In the genomic region with DNA sequence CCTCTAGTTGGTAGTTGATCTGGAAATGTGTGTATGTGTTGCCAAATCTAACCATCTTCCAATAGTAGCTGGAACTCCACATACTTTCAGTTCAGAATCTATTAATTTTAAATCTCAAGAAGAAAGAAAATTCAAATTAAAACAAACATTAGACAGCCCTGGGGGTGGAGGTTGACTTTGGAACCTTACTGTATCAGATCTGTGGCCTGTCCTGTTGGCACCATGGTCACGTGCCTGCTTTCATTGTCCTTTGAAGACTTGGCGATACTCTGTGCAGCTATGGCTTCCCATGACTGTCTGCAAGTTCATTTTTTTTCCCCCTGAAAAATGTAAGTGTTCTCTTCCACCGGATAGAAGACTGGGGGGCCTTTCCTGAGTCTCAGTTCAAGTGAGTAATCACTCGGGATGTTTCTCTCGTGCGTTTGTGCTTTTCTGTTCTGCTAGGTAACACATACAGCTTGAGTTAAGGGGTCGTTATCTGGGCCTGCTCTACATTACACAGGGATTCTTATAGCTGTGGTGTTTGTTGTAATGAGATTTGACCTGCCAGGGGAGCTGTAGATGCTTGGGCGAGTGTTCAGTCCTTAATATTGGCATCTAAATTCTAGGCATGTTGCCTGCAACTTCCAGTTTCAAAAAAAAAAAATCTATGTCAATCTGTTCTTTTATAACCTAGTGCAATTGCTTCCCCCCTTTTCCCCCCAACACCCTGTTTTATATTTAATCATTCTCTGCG, we compare ENCODE assay signal across 14 mouse cellular contexts. TPM values are rescaled to one million over a fixed set of nuclear protein-coding genes. Genes with fewer than 3 reads are reported as not detected.
DNase-seq lines count a peak whose midpoint lies in the region; ATAC-seq and TF ChIP-seq lines count a peak whose summit lies in the region.
"Had no signal": no experiment of that assay in that cellular context is flagged by ENCODE, and none has a peak within 500 bp of the region (broad histone marks: within the 10 kb centered on the region; RNA-seq: fewer than 3 reads in every experiment).

No protein-coding gene starts in this region.

- peaks cover 11% of the 10 kb centered on the region for H3K4me1 ChIP-seq in hindbrain, postnatal 0 days (ENCODE audit: insufficient read depth, low read length)
- peaks cover 44% of the 10 kb centered on the region for H3K4me1 ChIP-seq in hindbrain, embryonic 10.5 days (replicated peaks)
- peaks cover 17% of the 10 kb centered on the region for H3K4me1 ChIP-seq in embryonic facial prominence, embryonic 14.5 days (ENCODE audit: control insufficient read depth, insufficient read depth, low read length)
- peaks cover 66% of the 10 kb centered on the region for H3K4me1 ChIP-seq in neural tube, embryonic 15.5 days
- H3K4me1 ChIP-seq in lung, adult 2 months (ENCODE audit: control insufficient read depth, insufficient read depth, low read length): no peaks in the 10 kb centered on the region

- no peak for TF ChIP-seq CTCF in hindbrain, postnatal 0 days (IDR thresholded peaks at IDR 0.05; ENCODE audit: low read depth)
- TF ChIP-seq CTCF in lung, adult 2 months (IDR thresholded peaks at IDR 0.05; ENCODE audit: insufficient read depth, low read length): no peak

- H3K9ac ChIP-seq in hindbrain, postnatal 0 days (replicated peaks; ENCODE audit: low read length): no peak overlapping the region
- no peak overlapping the region for H3K9ac ChIP-seq in embryonic facial prominence, embryonic 14.5 days (ENCODE audit: low read depth, low read length)
- no peak overlapping the region for H3K9ac ChIP-seq in neural tube, embryonic 15.5 days (replicated peaks)
- H3K9ac ChIP-seq: liver, embryonic 14.5 days had no signal

- no peak for TF ChIP-seq POLR2A in lung, adult 2 months (IDR thresholded peaks at IDR 0.05; ENCODE audit: borderline replicate concordance, extremely low read depth, low read depth, low read length)

- no peaks in the 10 kb centered on the region for H3K36me3 ChIP-seq in hindbrain, postnatal 0 days (ENCODE audit: insufficient read depth, low read length)
- H3K36me3 ChIP-seq in hindbrain, embryonic 10.5 days: no peaks in the 10 kb centered on the region
- no peaks in the 10 kb centered on the region for H3K36me3 ChIP-seq in embryonic facial prominence, embryonic 14.5 days (ENCODE audit: control insufficient read depth, insufficient read depth, low read length)
- H3K36me3 ChIP-seq in neural tube, embryonic 15.5 days: no peaks in the 10 kb centered on the region

- H3K4me2 ChIP-seq in hindbrain, postnatal 0 days (ENCODE audit: low read depth, low read length): no peak overlapping the region
- H3K4me2 ChIP-seq in embryonic facial prominence, embryonic 14.5 days (ENCODE audit: low read depth, low read length): no peak overlapping the region
- no peak overlapping the region for H3K4me2 ChIP-seq in neural tube, embryonic 15.5 days

- H3K27me3 ChIP-seq in hindbrain, postnatal 0 days (ENCODE audit: insufficient read depth, low read length): no peaks in the 10 kb centered on the region
- no peaks in the 10 kb centered on the region for H3K27me3 ChIP-seq in hindbrain, embryonic 10.5 days (ENCODE audit: insufficient read depth, poor library complexity, severe bottlenecking)
- H3K27me3 ChIP-seq in embryonic facial prominence, embryonic 14.5 days (replicated peaks; ENCODE audit: control insufficient read depth, insufficient read depth, low read length): no peaks in the 10 kb centered on the region
- no peaks in the 10 kb centered on the region for H3K27me3 ChIP-seq in neural tube, embryonic 15.5 days (replicated peaks)

- 52% methylated on average over 9 of the region's 9 CpGs for WGBS in hindbrain, postnatal 0 days
- WGBS in hindbrain, embryonic 10.5 days: 81% methylated on average over 9 of the region's 9 CpGs
- WGBS in embryonic facial prominence, embryonic 14.5 days: 38% methylated on average over 9 of the region's 9 CpGs
- WGBS in neural tube, embryonic 15.5 days: 40% methylated on average over 9 of the region's 9 CpGs
- 53% methylated on average over 9 of the region's 9 CpGs for WGBS in lung, adult 2 months

- H3K27ac ChIP-seq in hindbrain, postnatal 0 days: peak overlapping the region; percentile 36; the same call in 1 of the 2 replicates
- no peak overlapping the region for H3K27ac ChIP-seq in hindbrain, embryonic 10.5 days
- H3K27ac ChIP-seq in embryonic facial prominence, embryonic 14.5 days (replicated peaks; ENCODE audit: low read depth, low read length): peak overlapping the region; percentile 61
- H3K27ac ChIP-seq in neural tube, embryonic 15.5 days (replicated peaks): peak overlapping the region; percentile 48; the same call in 1 of the 2 replicates
- H3K27ac ChIP-seq: liver, embryonic 14.5 days had no signal

- DNase-seq in hindbrain, postnatal 0 days (ENCODE audit: low spot score): no peak
- no peak for DNase-seq in hindbrain, embryonic 10.5 days (ENCODE audit: low spot score)
- DNase-seq in NIH3T3 (ENCODE audit: low read depth): peak; percentile 54
- peak; percentile 50 for DNase-seq in embryonic facial prominence, embryonic 14.5 days (ENCODE audit: low spot score)
- DNase-seq in embryo, embryonic 9.5 days (ENCODE audit: extremely low spot score): no peak
- DNase-seq in lung, adult 2 months: no peak
- DNase-seq: adrenal gland, postnatal 36 days; gastrocnemius, postnatal 10 days; heart, postnatal 10 days; lung, postnatal 14 days had no signal

- ATAC-seq in hindbrain, postnatal 0 days: no peak
- peak; percentile 11; the same call in 1 of the 2 replicates for ATAC-seq in embryonic facial prominence, embryonic 14.5 days (ENCODE audit: low read depth)
- no peak for ATAC-seq in neural tube, embryonic 15.5 days (ENCODE audit: low FRiP score)
- ATAC-seq: CD4-positive, CD25-positive, alpha-beta regulatory T cell, adult 4 months; inflammation-experienced regulatory T-cells, adult 6 months had no signal

- H3K9me3 ChIP-seq in hindbrain, postnatal 0 days (ENCODE audit: low read length): no peaks in the 10 kb centered on the region
- no peaks in the 10 kb centered on the region for H3K9me3 ChIP-seq in hindbrain, embryonic 10.5 days
- H3K9me3 ChIP-seq in embryonic facial prominence, embryonic 14.5 days (ENCODE audit: control insufficient read depth, low read length): no peaks in the 10 kb centered on the region
- no peaks in the 10 kb centered on the region for H3K9me3 ChIP-seq in neural tube, embryonic 15.5 days (replicated peaks)

- no peak overlapping the region for H3K4me3 ChIP-seq in hindbrain, postnatal 0 days (ENCODE audit: low read length)
- no peak overlapping the region for H3K4me3 ChIP-seq in hindbrain, embryonic 10.5 days
- no peak overlapping the region for H3K4me3 ChIP-seq in embryonic facial prominence, embryonic 14.5 days (ENCODE audit: low read depth, low read length)
- no peak overlapping the region for H3K4me3 ChIP-seq in neural tube, embryonic 15.5 days (replicated peaks)
- H3K4me3 ChIP-seq in lung, adult 2 months (replicated peaks; ENCODE audit: extremely low read depth, low read depth, low read length): no peak overlapping the region

RNA-seq across cellular contexts. Expression of gene Tspan5, which starts 32.0 kb away (rescaled TPM):
- 135 and 144 TPM in 2 replicates for total RNA-seq in hindbrain, postnatal 0 days (2014; rRNA removed)
- polyA plus RNA-seq in hindbrain, postnatal 0 days (2015; fragmentation: Nextera tagmentation; extraction: Ambion mirVana): 85.6 and 86.0 TPM in 2 replicates
- polyA plus RNA-seq in hindbrain, embryonic 10.5 days (2016; fragmentation: Nextera tagmentation; extraction: Ambion mirVana): 33.0 and 46.4 TPM in 2 replicates
- 38.7 and 40.6 TPM in 2 replicates for polyA plus RNA-seq in embryonic facial prominence, embryonic 14.5 days (2014; fragmentation: Nextera tagmentation; extraction: Ambion mirVana)
- polyA plus RNA-seq in neural tube, embryonic 15.5 days (2015; fragmentation: Nextera tagmentation; extraction: Ambion mirVana): 94.2 and 104 TPM in 2 replicates
- 20.3 and 33.0 TPM in 2 replicates for polyA plus RNA-seq in lung, adult 2 months (2012; rRNA removed)

Comparison
In these comparisons a context has a peak if more than half of its experiments do, and no peak if none do; other contexts are left out.
1. DNase-seq: peak in NIH3T3 (single experiment) and embryonic facial prominence, embryonic 14.5 days (single experiment); none in hindbrain, postnatal 0 days (single experiment), hindbrain, embryonic 10.5 days (single experiment), embryo, embryonic 9.5 days (single experiment) and lung, adult 2 months (single experiment).